Mouse (Mus musculus) forebrain, embryonic 14.5 days (tissue): ENCODE results near the gene Cacna1s. TPM values are rescaled to one million over a fixed set of nuclear protein-coding genes. Genes with fewer than 3 reads are reported as not detected.

ENCODE experiments used
- ATAC-seq: fragments of 200-750 bp; cut with Nextera tagmentation; 2 replicates; pipeline ENCODE4 v1.8.0; 2017; ENCODE audit warnings: mild to moderate bottlenecking, moderate library complexity
- DNase-seq: peaks from one replicate; pipeline ENCODE4 v3.0.0-alpha.2; 2015; ENCODE audit warnings: low spot score
- H3K27ac ChIP-seq: fragments of 300-500 bp; sonication (generic); 2 replicates; pipeline ENCODE4 v1.5.1; 2014; ENCODE audit warnings: low read depth, mild to moderate bottlenecking, control low read depth, low read length, moderate library complexity
- H3K27me3 ChIP-seq: fragments of 300-500 bp; sonication (generic); replicated peaks from 2 replicates; pipeline ENCODE4 v1.6.1; 2014; ENCODE audit warnings: low read length, control low read depth, mixed read lengths; ENCODE audit not compliant: control insufficient read depth, insufficient read depth
- H3K36me3 ChIP-seq: fragments of 300-500 bp; sonication (generic); 2 replicates; pipeline ENCODE4 v1.6.1; 2014; ENCODE audit warnings: low read length, control low read depth; ENCODE audit not compliant: control insufficient read depth, insufficient read depth
- H3K4me1 ChIP-seq: fragments of 300-500 bp; sonication (generic); 2 replicates; pipeline ENCODE4 v1.6.1; 2014; ENCODE audit warnings: antibody characterized with exemption, low read length, control low read depth; ENCODE audit not compliant: control insufficient read depth, insufficient read depth
- H3K4me2 ChIP-seq: fragments of 300-500 bp; sonication (generic); 2 replicates; pipeline ENCODE4 v1.6.1; 2014; ENCODE audit warnings: mild to moderate bottlenecking, control low read depth, low read length
- H3K4me3 ChIP-seq: fragments of 300-500 bp; sonication (generic); 2 replicates; pipeline ENCODE4 v1.5.1; 2014; ENCODE audit warnings: low read depth, low read length, control low read depth
- H3K9ac ChIP-seq: fragments of 300-500 bp; sonication (generic); 2 replicates; pipeline ENCODE4 v1.6.1; 2014; ENCODE audit warnings: mild to moderate bottlenecking, low read length, control low read depth, moderate library complexity
- H3K9me3 ChIP-seq: fragments of 300-500 bp; sonication (generic); replicated peaks from 2 replicates; pipeline ENCODE4 v1.6.1; 2016; ENCODE audit warnings: low read length, control low read depth, mixed read lengths; ENCODE audit not compliant: control insufficient read depth
- WGBS: fragments of 180-500 bp; shearing (Covaris S2); extraction: QIAGEN DNeasy Blood & Tissue Kit; methylation state at CpG from one replicate; pipeline ENCODE4 v1.1.7; 2014; 5-methylcytosine and 5-hydroxymethylcytosine counted together
- polyA plus RNA-seq: library from polyadenylated mRNA; unstranded; fragments of >200 nt; fragmentation: Nextera tagmentation; extraction: Ambion mirVana; gene quantifications from 2 replicates; pipeline ENCODE4 v1.2.1, GENCODE M21; 2014

The Cacna1s gene
- polyA plus RNA-seq, 1 experiment from 2014 or later = 0.08 TPM

GRCm38 (mm10) chr1:136134547-136134946 lies 82.0 kb downstream of the Cacna1s start:
- ATAC-seq = no peak
- Histone ChIP-seq H3K9ac (peak overlapping the region; percentile 98), H3K27me3 (no peaks in the 10 kb centered on the region), H3K4me3 (peak overlapping the region; percentile 96), H3K4me1 (peaks cover 61% of the 10 kb centered on the region), H3K27ac (no peak overlapping the region), H3K36me3 (no peaks in the 10 kb centered on the region), H3K4me2 (peak overlapping the region; percentile 73), H3K9me3 (no peaks in the 10 kb centered on the region)
- WGBS = 74% methylated on average over 2 of the region's 2 CpGs
- no peak for DNase-seq

DNA sequence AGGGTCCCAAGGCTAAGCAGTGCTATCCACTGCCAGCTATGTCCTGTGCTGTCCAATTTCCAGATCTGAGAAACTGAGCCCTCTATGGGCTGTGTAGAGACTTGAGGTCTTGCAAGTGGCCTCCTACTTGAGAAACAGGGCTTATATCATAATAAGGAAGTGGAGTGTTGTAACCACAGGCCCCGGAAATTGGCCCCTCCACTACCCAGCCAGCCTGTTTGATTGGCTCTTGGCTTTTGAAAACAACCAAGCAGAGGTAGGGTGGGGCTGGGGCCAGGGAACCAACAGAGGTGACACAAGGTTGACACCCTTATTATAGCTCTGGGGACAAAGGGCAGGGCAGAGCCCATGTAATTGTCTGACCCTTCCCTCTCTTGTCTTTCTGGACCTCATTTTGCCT lies 82.5 kb downstream of the Cacna1s start:
- no peak for ATAC-seq
- H3K27ac ChIP-seq = no peak overlapping the region
- H3K36me3 ChIP-seq = no peaks in the 10 kb centered on the region
- DNase-seq = no peak
- H3K9ac ChIP-seq = no peak overlapping the region; the same call in 1 of the 2 replicates
- H3K4me1 ChIP-seq = peaks cover 64% of the 10 kb centered on the region
- whole genome bisulfite sequencing = 52% methylated on average over 1 of the region's 1 CpGs
- H3K4me2 ChIP-seq = peak overlapping the region; percentile 73
- H3K9me3 ChIP-seq = no peaks in the 10 kb centered on the region
- no peak overlapping the region for H3K4me3 ChIP-seq
- H3K27me3 ChIP-seq = no peaks in the 10 kb centered on the region

DNA sequence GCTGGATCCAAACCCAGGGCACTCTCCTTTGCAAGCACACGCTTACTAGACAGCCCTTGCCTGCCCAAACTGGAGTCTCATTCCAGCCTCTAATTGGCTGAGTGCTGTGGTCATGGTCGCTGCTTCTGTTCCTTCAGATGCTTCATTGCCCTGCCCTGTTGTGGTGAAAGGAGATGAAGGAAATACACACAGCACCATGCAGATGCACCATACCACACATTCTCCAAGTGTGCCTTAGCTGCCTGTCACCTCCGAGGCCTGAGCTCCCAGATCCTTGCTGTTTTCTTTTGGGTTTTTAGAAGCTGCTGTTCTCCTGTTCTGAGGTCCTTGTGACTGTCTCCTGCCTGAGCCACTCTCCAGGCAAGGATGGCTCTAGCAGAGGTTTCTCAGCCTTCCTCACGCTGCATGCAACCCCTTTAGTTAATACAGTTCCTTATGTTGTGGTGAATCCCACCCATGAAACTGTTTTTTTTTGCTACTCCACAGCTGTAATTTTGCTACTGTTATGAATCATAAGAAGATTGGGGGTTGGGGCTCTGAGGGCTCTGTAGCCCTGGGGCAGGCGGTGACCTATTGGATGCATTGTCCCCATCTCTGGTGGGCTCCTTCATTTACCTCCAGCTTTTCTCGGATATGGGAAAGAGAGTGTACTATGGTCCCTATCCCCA lies 83.4 kb downstream of the Cacna1s start:
- WGBS = 65% methylated on average over 6 of the region's 6 CpGs
- H3K4me2 ChIP-seq = peak overlapping the region; percentile 73
- H3K4me1 ChIP-seq = peaks cover 68% of the 10 kb centered on the region
- H3K9me3 ChIP-seq = no peaks in the 10 kb centered on the region
- H3K36me3 ChIP-seq = no peaks in the 10 kb centered on the region
- H3K4me3 ChIP-seq = no peak overlapping the region
- DNase-seq (no peak), ATAC-seq (no peak)
- H3K27me3 ChIP-seq = no peaks in the 10 kb centered on the region
- H3K9ac ChIP-seq = no peak overlapping the region
- no peak overlapping the region for H3K27ac ChIP-seq

- H3K4me1 ChIP-seq = peaks cover 74% of the 10 kb centered on the region
- peak overlapping the region; percentile 73 for H3K4me2 ChIP-seq
- H3K9me3 ChIP-seq = no peaks in the 10 kb centered on the region
- no peaks in the 10 kb centered on the region for H3K36me3 ChIP-seq
- peak overlapping the region; percentile 69 for H3K27ac ChIP-seq
- no peak for ATAC-seq
- H3K27me3 ChIP-seq = no peaks in the 10 kb centered on the region
- H3K9ac ChIP-seq = no peak overlapping the region
- WGBS = 58% methylated on average over 4 of the region's 4 CpGs
- no peak for DNase-seq
- H3K4me3 ChIP-seq = no peak overlapping the region
Observed at GRCm38 (mm10) chr1:136136547-136136946, 84.0 kb downstream of the Cacna1s start.

- H3K4me1 ChIP-seq = peaks cover 80% of the 10 kb centered on the region
- H3K4me2 ChIP-seq = peak overlapping the region; percentile 73
- ATAC-seq = no peak
- DNase-seq = no peak
- peak overlapping the region; percentile 5; the same call in 1 of the 2 replicates for H3K4me3 ChIP-seq
- WGBS = 33% methylated on average over 7 of the region's 7 CpGs
- no peaks in the 10 kb centered on the region for H3K9me3 ChIP-seq
- no peaks in the 10 kb centered on the region for H3K27me3 ChIP-seq
- H3K27ac ChIP-seq = peak overlapping the region; percentile 69
- H3K36me3 ChIP-seq = no peaks in the 10 kb centered on the region
- peak overlapping the region; percentile 46; the same call in 1 of the 2 replicates for H3K9ac ChIP-seq
Observed at GRCm38 (mm10) chr1:136137071-136137531, 84.6 kb downstream of the Cacna1s start.

GRCm38 (mm10) chr1:136137575-136137974 lies 85.0 kb downstream of the Cacna1s start:
- DNase-seq = peak; percentile 88
- peak; percentile 4; the same call in 1 of the 2 replicates for ATAC-seq
- H3K4me3 ChIP-seq = peak overlapping the region; percentile 5; the same call in 1 of the 2 replicates
- H3K27ac ChIP-seq = peak overlapping the region; percentile 69
- H3K36me3 ChIP-seq = no peaks in the 10 kb centered on the region
- H3K4me2 ChIP-seq = peak overlapping the region; percentile 73
- H3K9me3 ChIP-seq = no peaks in the 10 kb centered on the region
- H3K9ac ChIP-seq = peak overlapping the region; percentile 46
- H3K4me1 ChIP-seq = peaks cover 85% of the 10 kb centered on the region
- WGBS = 0% methylated on average over 4 of the region's 4 CpGs
- no peaks in the 10 kb centered on the region for H3K27me3 ChIP-seq

DNA sequence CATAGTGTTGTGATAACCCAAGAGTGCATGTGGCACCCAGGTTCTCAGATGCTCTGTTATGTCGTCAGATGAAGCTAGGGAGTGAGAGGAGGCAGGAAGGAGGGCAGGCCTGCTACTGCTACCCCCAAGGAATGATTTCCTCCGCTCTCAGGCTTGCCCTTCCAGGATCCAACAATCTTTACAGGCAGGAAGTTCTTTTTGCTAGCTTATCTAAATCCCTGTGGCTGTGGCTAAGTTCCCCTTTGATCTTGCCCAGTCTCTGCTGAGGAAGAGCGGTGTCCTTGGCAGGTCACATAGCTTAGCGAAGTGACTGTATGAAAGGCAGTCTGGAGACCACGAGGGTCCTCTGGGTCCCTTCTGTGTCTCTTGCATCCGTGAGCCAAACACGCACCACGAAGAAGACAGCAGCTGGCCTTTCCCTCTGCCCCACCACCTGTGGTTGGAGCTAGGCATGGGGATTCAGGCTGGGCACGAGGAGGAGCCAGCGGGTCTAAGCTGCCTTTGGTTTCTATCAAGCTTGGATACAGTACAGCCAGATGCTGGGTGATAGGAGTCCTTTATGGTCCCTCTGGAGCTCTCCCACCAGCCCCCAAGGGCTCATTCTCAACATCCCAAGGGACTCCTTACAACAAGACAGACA lies 85.8 kb downstream of the Cacna1s start:
- peak overlapping the region; percentile 26 for H3K9ac ChIP-seq
- no peaks in the 10 kb centered on the region for H3K27me3 ChIP-seq
- H3K4me1 ChIP-seq = peaks cover 92% of the 10 kb centered on the region
- no peaks in the 10 kb centered on the region for H3K9me3 ChIP-seq
- H3K36me3 ChIP-seq = no peaks in the 10 kb centered on the region
- WGBS = 49% methylated on average over 10 of the region's 10 CpGs
- H3K4me2 ChIP-seq = peak overlapping the region; percentile 73; the same call in 1 of the 2 replicates
- no peak for ATAC-seq
- no peak overlapping the region for H3K4me3 ChIP-seq
- H3K27ac ChIP-seq = peak overlapping the region; percentile 69
- no peak for DNase-seq

GRCm38 (mm10) chr1:136139990-136140640 lies 87.6 kb downstream of the Cacna1s start:
- H3K4me3 ChIP-seq = peak overlapping the region; percentile 41
- DNase-seq = peak; percentile 76
- 2% methylated on average over 32 of the region's 32 CpGs for WGBS
- H3K27me3 ChIP-seq = no peaks in the 10 kb centered on the region
- peak overlapping the region; percentile 68 for H3K27ac ChIP-seq
- peaks cover 82% of the 10 kb centered on the region for H3K4me1 ChIP-seq
- peak overlapping the region; percentile 86 for H3K4me2 ChIP-seq
- H3K9me3 ChIP-seq = no peaks in the 10 kb centered on the region
- H3K9ac ChIP-seq = peak overlapping the region; percentile 74
- H3K36me3 ChIP-seq = peaks cover 6% of the 10 kb centered on the region
- ATAC-seq = peak; percentile 40
